Mouse (Mus musculus) megakaryocyte, embryonic 14.5 days (primary cell): ENCODE measurements around the gene Ifnar1. TPM values are rescaled to one million over a fixed set of nuclear protein-coding genes. Genes with fewer than 3 reads are reported as not detected.

Experiments
- H3K27me3 ChIP-seq: replicated peaks from 2 replicates; pipeline ENCODE3; 2012; ENCODE audit warnings: inconsistent platforms
- H3K36me3 ChIP-seq: replicated peaks from 2 replicates; pipeline ENCODE3; 2012; ENCODE audit warnings: low read length, inconsistent platforms, mixed read lengths
- H3K4me1 ChIP-seq: 2 replicates; pipeline ENCODE4 v1.6.1; 2012; ENCODE audit warnings: inconsistent platforms
- H3K4me3 ChIP-seq: replicated peaks from 2 replicates; pipeline ENCODE3; 2012; ENCODE audit warnings: moderate library complexity, mild to moderate bottlenecking, inconsistent platforms
- H3K9me3 ChIP-seq: 2 replicates; pipeline ENCODE4 v1.6.1; 2012; ENCODE audit warnings: inconsistent platforms
- FLI1 ChIP-seq: IDR thresholded peaks from 2 replicates; pipeline ENCODE4 v1.6.1; 2012; ENCODE audit warnings: low read length, inconsistent platforms, mixed read lengths
- GATA1 ChIP-seq: IDR thresholded peaks from 3 replicates; pipeline ENCODE4 v1.6.1; 2012; ENCODE audit warnings: mixed read lengths, low read length, inconsistent platforms, borderline replicate concordance
- polyA plus RNA-seq: library from polyadenylated mRNA; stranded (reverse); fragments of >175 nt; gene quantifications from 2 replicates; pipeline ENCODE4 v1.2.3, GENCODE M21; 2012; ENCODE audit warnings: low replicate concordance; ENCODE audit not compliant: insufficient read depth

Ifnar1 gene
- polyA plus RNA-seq, 1 experiment = 3.8 TPM

DNA sequence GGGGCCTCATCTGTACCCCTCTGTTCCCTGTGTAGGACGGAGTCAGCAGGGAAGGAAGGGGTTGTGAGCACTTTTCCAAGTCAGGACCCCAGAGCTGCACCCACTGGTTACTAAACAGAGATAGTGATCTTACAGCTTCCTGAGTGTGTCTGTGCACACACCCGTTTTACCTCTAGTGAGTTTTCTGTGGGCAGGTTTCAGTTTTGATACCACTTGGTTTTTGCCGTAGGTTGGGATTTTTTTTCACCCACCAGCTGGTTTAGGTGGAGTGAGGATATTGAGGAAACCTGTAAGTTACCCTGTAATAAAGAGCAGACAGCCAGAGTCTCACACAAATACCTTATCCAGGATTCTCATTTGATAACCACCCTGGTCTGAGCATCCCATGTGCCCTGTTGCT is 14.6 kb upstream of the Ifnar1 start:
- TF ChIP-seq FLI1 (no peak), GATA1 (no peak)
- peaks cover 6% of the 10 kb centered on the region for H3K9me3 ChIP-seq
- peaks cover 16% of the 10 kb centered on the region for H3K36me3 ChIP-seq
- H3K4me3 ChIP-seq = no peak overlapping the region
- peaks cover 24% of the 10 kb centered on the region for H3K4me1 ChIP-seq
- no peaks in the 10 kb centered on the region for H3K27me3 ChIP-seq

DNA sequence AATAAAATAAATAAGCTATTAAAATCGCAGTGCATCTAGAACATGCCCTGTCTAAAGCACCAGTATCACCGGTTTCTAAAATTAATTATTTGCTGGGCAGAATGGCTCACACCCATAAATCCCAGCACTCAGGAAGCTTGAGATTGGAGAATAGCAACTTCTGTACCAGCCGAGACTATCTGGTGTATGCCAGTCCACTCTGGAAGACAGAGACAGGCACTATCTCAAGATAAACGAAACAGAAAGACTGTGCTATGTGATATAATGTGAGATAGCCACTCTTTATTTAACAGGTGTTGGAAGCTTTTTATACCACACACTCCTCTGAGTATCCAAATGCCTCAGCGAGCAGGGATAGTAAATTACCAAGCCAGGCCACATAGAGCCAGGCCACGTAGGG is 13.6 kb upstream of the Ifnar1 start:
- no peak overlapping the region for H3K4me3 ChIP-seq
- peaks cover 16% of the 10 kb centered on the region for H3K36me3 ChIP-seq
- TF ChIP-seq GATA1 (no peak), FLI1 (no peak)
- H3K4me1 ChIP-seq = peaks cover 20% of the 10 kb centered on the region
- peaks cover 6% of the 10 kb centered on the region for H3K9me3 ChIP-seq
- no peaks in the 10 kb centered on the region for H3K27me3 ChIP-seq

DNA sequence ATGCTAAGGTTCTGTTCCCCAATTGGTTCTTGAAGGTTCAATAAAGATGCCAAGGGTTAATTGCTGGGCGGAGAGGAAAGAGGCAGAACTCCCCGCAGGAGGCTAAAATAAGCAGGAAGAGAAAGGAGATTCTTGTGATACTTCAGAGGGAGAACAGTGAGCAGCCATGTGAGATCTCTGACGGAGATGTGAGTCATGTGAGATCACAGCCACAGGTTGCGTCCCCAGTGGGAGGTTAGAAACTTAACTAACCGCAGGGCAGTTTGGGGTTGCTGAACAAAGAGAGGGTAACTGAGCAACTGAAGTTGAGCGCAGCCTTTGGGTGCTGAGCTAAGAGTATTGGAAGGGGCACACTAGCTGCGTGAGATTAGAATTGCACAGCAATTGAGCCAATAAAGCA is 9.3 kb upstream of the Ifnar1 start:
- no peak overlapping the region for H3K4me3 ChIP-seq
- H3K27me3 ChIP-seq = no peaks in the 10 kb centered on the region
- TF ChIP-seq FLI1 = no peak
- TF ChIP-seq GATA1 = no peak
- H3K36me3 ChIP-seq = peaks cover 4% of the 10 kb centered on the region
- peaks cover 2% of the 10 kb centered on the region; the same call in 1 of the 2 replicates for H3K9me3 ChIP-seq
- H3K4me1 ChIP-seq = peaks cover 33% of the 10 kb centered on the region

GRCm38 (mm10) chr16:91478067-91478466 is 7.0 kb upstream of the Ifnar1 start:
- Histone ChIP-seq H3K9me3 (peaks cover 2% of the 10 kb centered on the region; the same call in 1 of the 2 replicates), H3K27me3 (no peaks in the 10 kb centered on the region), H3K36me3 (peaks cover 4% of the 10 kb centered on the region), H3K4me3 (no peak overlapping the region), H3K4me1 (peaks cover 32% of the 10 kb centered on the region)
- TF ChIP-seq FLI1 (no peak), GATA1 (no peak)

GRCm38 (mm10) chr16:91480517-91480916 is 4.5 kb upstream of the Ifnar1 start:
- no peak for TF ChIP-seq FLI1
- no peak overlapping the region for H3K4me3 ChIP-seq
- no peaks in the 10 kb centered on the region for H3K27me3 ChIP-seq
- H3K36me3 ChIP-seq = peaks cover 4% of the 10 kb centered on the region
- H3K4me1 ChIP-seq = peaks cover 45% of the 10 kb centered on the region
- H3K9me3 ChIP-seq = no peaks in the 10 kb centered on the region

DNA sequence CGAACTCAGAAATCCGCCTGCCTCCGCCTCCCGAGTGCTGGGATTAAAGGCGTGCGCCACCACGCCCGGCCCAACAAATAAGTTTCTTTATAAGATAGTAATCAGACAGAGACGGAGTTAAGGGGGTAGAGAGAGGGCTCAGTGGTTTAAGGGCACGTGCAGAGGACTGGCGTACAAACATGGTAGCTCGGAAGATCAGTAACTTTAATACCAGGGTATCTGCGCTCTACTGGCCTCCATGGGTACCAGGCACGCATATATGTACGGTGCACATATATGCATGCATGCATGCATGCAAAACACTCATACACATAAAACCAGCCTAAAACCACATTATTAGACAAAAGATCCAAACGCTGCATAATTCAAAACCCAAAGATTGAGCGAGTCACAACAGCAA is 651 bp upstream of the Ifnar1 start:
- TF ChIP-seq FLI1 = no peak
- TF ChIP-seq GATA1 = no peak
- peaks cover 57% of the 10 kb centered on the region for H3K4me1 ChIP-seq
- peaks cover 2% of the 10 kb centered on the region; the same call in 1 of the 2 replicates for H3K9me3 ChIP-seq
- H3K4me3 ChIP-seq = peak overlapping the region; percentile 96
- peaks cover 31% of the 10 kb centered on the region for H3K36me3 ChIP-seq
- no peaks in the 10 kb centered on the region for H3K27me3 ChIP-seq

DNA sequence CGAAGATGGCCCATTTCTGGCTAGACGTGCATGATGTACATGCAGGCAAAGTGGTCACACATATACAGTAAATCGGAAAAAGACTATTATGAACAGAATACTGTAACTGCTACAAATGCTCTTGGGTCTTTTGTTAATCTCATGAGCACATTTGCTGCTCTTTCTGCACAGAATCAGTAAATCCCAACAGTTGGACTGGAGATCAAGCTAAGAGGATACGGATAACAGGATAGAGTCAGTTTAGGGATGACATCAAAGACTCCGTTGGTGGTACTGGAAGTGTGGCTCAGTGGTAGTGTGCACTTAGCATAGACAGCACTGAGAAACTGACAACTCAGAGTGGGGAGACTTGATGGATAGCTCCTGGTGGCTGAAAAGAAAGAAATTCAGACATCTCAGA is 803 bp downstream of the Ifnar1 start:
- H3K36me3 ChIP-seq = peaks cover 41% of the 10 kb centered on the region
- H3K4me3 ChIP-seq = peak overlapping the region; percentile 96
- no peak for TF ChIP-seq FLI1
- no peak for TF ChIP-seq GATA1
- peaks cover 61% of the 10 kb centered on the region for H3K4me1 ChIP-seq
- H3K27me3 ChIP-seq = no peaks in the 10 kb centered on the region
- peaks cover 2% of the 10 kb centered on the region; the same call in 1 of the 2 replicates for H3K9me3 ChIP-seq

DNA sequence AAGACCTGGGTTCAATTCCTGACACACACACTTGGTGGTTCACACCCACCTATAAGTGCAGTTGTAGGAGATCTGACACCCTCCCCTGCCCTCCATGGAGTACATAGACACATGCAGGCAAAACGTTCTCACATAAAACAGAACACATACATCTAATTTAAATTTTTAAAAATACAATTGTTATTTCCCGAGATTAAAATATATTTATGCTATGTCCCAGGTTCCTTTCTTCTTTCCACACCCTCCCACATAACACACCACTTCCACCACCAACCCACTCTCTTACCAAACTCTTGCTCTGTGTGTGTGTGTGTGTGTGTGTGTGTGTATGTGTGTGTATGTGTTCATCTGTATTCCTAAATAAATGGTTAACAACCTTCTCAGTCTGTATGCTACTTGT is 3.0 kb downstream of the Ifnar1 start:
- Histone ChIP-seq H3K9me3 (peaks cover 2% of the 10 kb centered on the region; the same call in 1 of the 2 replicates), H3K36me3 (peaks cover 62% of the 10 kb centered on the region), H3K4me1 (peaks cover 61% of the 10 kb centered on the region), H3K4me3 (no peak overlapping the region), H3K27me3 (no peaks in the 10 kb centered on the region)
- TF ChIP-seq FLI1 (no peak), GATA1 (no peak)

GRCm38 (mm10) chr16:91490897-91491296 is 5.9 kb downstream of the Ifnar1 start:
- H3K4me1 ChIP-seq = peaks cover 44% of the 10 kb centered on the region
- H3K36me3 ChIP-seq = peaks cover 90% of the 10 kb centered on the region
- H3K27me3 ChIP-seq = no peaks in the 10 kb centered on the region
- TF ChIP-seq FLI1 (no peak), GATA1 (no peak)
- no peak overlapping the region for H3K4me3 ChIP-seq
- peaks cover 2% of the 10 kb centered on the region; the same call in 1 of the 2 replicates for H3K9me3 ChIP-seq

DNA sequence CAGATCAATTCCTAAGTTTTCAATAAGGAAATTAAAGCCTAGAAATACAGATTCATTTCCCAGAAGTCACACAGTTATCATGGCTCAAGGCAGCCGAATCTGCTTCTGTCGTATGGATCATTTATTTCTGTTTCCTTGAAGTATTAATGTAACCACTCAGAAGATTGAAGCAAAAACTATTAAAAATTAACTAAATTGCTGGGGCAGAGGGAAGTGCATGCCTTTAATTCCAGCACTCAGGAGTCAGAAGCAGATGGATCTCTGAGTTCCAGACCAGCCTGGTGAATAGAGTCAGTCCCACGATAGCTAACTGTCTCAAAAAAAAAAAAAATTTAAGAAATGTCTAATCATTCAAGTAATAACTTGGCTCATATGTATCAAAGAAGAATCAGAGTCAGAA is 6.4 kb downstream of the Ifnar1 start:
- Histone ChIP-seq H3K4me1 (peaks cover 38% of the 10 kb centered on the region), H3K36me3 (peaks cover 91% of the 10 kb centered on the region), H3K27me3 (no peaks in the 10 kb centered on the region), H3K4me3 (no peak overlapping the region), H3K9me3 (no peaks in the 10 kb centered on the region)
- TF ChIP-seq GATA1 (no peak), FLI1 (no peak)

DNA sequence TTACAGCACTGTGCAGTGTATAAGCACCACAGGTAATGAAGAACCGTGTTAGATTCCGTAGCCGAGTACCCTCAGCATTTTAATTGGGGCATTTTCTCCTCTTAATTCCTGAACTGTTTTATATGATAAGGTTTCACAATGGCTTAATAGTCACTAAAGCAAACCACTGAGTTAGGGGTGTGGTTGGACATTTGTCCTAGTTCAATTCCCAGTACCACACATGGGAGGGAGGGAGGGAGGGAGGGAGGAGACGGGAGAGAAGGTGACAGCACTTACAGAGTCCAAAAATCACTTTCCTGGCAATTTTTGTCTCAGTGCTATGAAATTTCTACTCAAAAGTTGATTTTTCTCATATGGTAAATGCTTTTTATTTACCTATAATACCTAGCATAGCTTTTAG is 10.5 kb downstream of the Ifnar1 start:
- peaks cover 97% of the 10 kb centered on the region for H3K36me3 ChIP-seq
- TF ChIP-seq GATA1 = no peak
- no peak for TF ChIP-seq FLI1
- no peak overlapping the region for H3K4me3 ChIP-seq
- no peaks in the 10 kb centered on the region for H3K27me3 ChIP-seq
- no peaks in the 10 kb centered on the region for H3K9me3 ChIP-seq
- peaks cover 3% of the 10 kb centered on the region for H3K4me1 ChIP-seq
